Mouse (Mus musculus) embryonic facial prominence, embryonic 15.5 days (tissue): ENCODE data around the gene Mad1l1. TPM values are rescaled to one million over a fixed set of nuclear protein-coding genes. Genes with fewer than 3 reads are reported as not detected.

Experiments
- ATAC-seq: fragments of 200-750 bp; cut with Nextera tagmentation; 2 replicates; pipeline ENCODE4 v1.8.0; 2017; ENCODE audit warnings: low read depth, moderate TSS enrichment; ENCODE audit not compliant: insufficient number of reproducible peaks, low FRiP score, low TSS enrichment
- H3K27ac ChIP-seq: fragments of 300-500 bp; sonication (generic); replicated peaks from 2 replicates; pipeline ENCODE4 v1.5.1; 2015; ENCODE audit warnings: mild to moderate bottlenecking, inconsistent platforms
- H3K27me3 ChIP-seq: fragments of 300-500 bp; sonication (generic); 2 replicates; pipeline ENCODE4 v1.6.1; 2015; ENCODE audit warnings: inconsistent platforms
- H3K36me3 ChIP-seq: fragments of 300-500 bp; sonication (generic); 2 replicates; pipeline ENCODE4 v1.6.1; 2015; ENCODE audit warnings: mild to moderate bottlenecking, inconsistent platforms
- H3K4me1 ChIP-seq: fragments of 300-500 bp; sonication (generic); 2 replicates; pipeline ENCODE4 v1.6.1; 2015; ENCODE audit warnings: inconsistent platforms
- H3K4me2 ChIP-seq: fragments of 300-500 bp; sonication (generic); replicated peaks from 2 replicates; pipeline ENCODE4 v1.6.1; 2015; ENCODE audit warnings: mild to moderate bottlenecking, inconsistent platforms
- H3K4me3 ChIP-seq: fragments of 300-500 bp; sonication (generic); replicated peaks from 2 replicates; pipeline ENCODE4 v1.5.1; 2015; ENCODE audit warnings: mild to moderate bottlenecking, inconsistent platforms
- H3K9ac ChIP-seq: fragments of 300-500 bp; sonication (generic); 2 replicates; pipeline ENCODE4 v1.6.1; 2015; ENCODE audit warnings: inconsistent platforms
- H3K9me3 ChIP-seq: fragments of 300-500 bp; sonication (generic); replicated peaks from 2 replicates; pipeline ENCODE4 v1.6.1; 2016; ENCODE audit warnings: inconsistent platforms
- WGBS: fragments of 180-500 bp; shearing (Covaris S2); methylation state at CpG from one replicate; pipeline ENCODE4 v1.1.7; 2015; 5-methylcytosine and 5-hydroxymethylcytosine counted together
- polyA plus RNA-seq: library from polyadenylated mRNA; unstranded; fragments of >200 nt; fragmentation: Nextera tagmentation; extraction: Ambion mirVana; gene quantifications from 2 replicates; pipeline ENCODE4 v1.2.1, GENCODE M21; 2015

Gene Mad1l1
- polyA plus RNA-seq, 1 experiment from 2014 or later, result 48.2 TPM

GRCm38 (mm10) chr5:140196446-140196845 is 124.9 kb downstream of the Mad1l1 start:
- Histone ChIP-seq H3K27ac (no peak overlapping the region), H3K4me2 (no peak overlapping the region), H3K4me3 (no peak overlapping the region), H3K9ac (no peak overlapping the region), H3K27me3 (no peaks in the 10 kb centered on the region), H3K4me1 (peaks cover 20% of the 10 kb centered on the region), H3K36me3 (0 out of 2 replicates have a peak, but pooled peaks cover 5% of the 10 kb centered on the region), H3K9me3 (no peaks in the 10 kb centered on the region)
- WGBS, result 73% methylated on average over 3 of the region's 3 CpGs
- no peak for ATAC-seq

DNA sequence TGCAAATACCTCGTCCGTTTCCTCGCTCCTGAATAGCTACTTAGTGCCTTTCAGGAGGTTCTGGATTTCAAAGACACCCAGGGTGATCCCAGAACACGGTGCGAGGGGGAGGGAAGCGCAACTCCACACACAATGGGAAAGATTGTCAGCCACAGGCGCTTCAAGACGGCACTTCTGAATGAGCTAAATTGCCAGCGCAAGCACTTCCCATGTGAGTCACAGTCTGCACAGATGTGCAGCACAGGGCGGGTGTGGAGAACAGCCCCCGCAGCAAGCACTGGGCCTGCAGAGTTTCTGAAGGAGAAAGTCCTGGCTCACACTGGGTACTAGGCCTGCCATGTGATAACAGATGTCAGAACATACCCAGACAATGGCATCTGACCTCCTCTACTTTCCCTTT is 127.2 kb downstream of the Mad1l1 start:
- 0 out of 2 replicates have a peak, but pooled peaks cover 5% of the 10 kb centered on the region for H3K36me3 ChIP-seq
- no peak overlapping the region for H3K9ac ChIP-seq
- peaks cover 25% of the 10 kb centered on the region for H3K4me1 ChIP-seq
- 42% methylated on average over 11 of the region's 11 CpGs for WGBS
- H3K9me3 ChIP-seq, result no peaks in the 10 kb centered on the region
- H3K27ac ChIP-seq, result no peak overlapping the region; the same call in 1 of the 2 replicates
- H3K4me2 ChIP-seq, result no peak overlapping the region
- H3K27me3 ChIP-seq, result no peaks in the 10 kb centered on the region
- ATAC-seq, result no peak
- no peak overlapping the region for H3K4me3 ChIP-seq

GRCm38 (mm10) chr5:140191539-140191938 is 129.8 kb downstream of the Mad1l1 start:
- no peak overlapping the region for H3K4me2 ChIP-seq
- H3K36me3 ChIP-seq, result 0 out of 2 replicates have a peak, but pooled peaks cover 5% of the 10 kb centered on the region
- H3K9me3 ChIP-seq, result no peaks in the 10 kb centered on the region
- no peaks in the 10 kb centered on the region for H3K27me3 ChIP-seq
- H3K27ac ChIP-seq, result no peak overlapping the region
- 69% methylated on average over 4 of the region's 4 CpGs for WGBS
- no peak overlapping the region for H3K4me3 ChIP-seq
- peaks cover 25% of the 10 kb centered on the region for H3K4me1 ChIP-seq
- no peak for ATAC-seq
- H3K9ac ChIP-seq, result no peak overlapping the region

DNA sequence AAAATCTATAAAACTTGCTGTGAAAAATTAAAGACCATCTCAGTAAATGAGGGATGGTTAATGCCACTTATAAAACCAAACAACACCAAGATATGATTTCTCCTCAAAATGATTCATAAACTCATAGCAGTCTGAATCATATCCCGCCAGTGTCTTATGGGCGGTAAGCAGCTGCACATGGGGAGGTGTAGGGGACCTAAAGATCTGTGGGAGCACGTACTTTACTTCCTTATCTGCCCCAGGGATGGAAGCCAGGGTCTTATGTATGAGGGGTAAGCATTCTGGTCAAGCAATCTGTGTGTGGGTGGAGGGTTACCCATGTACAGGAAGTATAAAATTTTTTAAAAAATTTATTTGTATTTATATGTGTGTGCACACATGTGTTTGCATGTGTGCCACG is 135.0 kb downstream of the Mad1l1 start:
- Histone ChIP-seq H3K4me1 (peaks cover 4% of the 10 kb centered on the region), H3K27ac (no peak overlapping the region), H3K9me3 (no peaks in the 10 kb centered on the region), H3K36me3 (no peaks in the 10 kb centered on the region), H3K9ac (no peak overlapping the region), H3K4me3 (no peak overlapping the region), H3K27me3 (no peaks in the 10 kb centered on the region), H3K4me2 (no peak overlapping the region)
- ATAC-seq, result no peak
- 89% methylated on average over 4 of the region's 4 CpGs for WGBS

- Histone ChIP-seq H3K27me3 (no peaks in the 10 kb centered on the region), H3K4me3 (no peak overlapping the region), H3K9ac (no peak overlapping the region), H3K36me3 (no peaks in the 10 kb centered on the region), H3K4me2 (no peak overlapping the region), H3K9me3 (no peaks in the 10 kb centered on the region), H3K27ac (no peak overlapping the region), H3K4me1 (no peaks in the 10 kb centered on the region)
- 89% methylated on average over 6 of the region's 6 CpGs for whole genome bisulfite sequencing
- ATAC-seq, result no peak
Observed at GRCm38 (mm10) chr5:140185757-140186156, 135.6 kb downstream of the Mad1l1 start.

GRCm38 (mm10) chr5:140183387-140183786 is 138.0 kb downstream of the Mad1l1 start:
- H3K9me3 ChIP-seq, result no peaks in the 10 kb centered on the region
- WGBS, result 54% methylated on average over 7 of the region's 7 CpGs
- no peak overlapping the region for H3K27ac ChIP-seq
- H3K4me3 ChIP-seq, result no peak overlapping the region
- no peaks in the 10 kb centered on the region for H3K36me3 ChIP-seq
- H3K4me2 ChIP-seq, result no peak overlapping the region
- no peak overlapping the region for H3K9ac ChIP-seq
- peaks cover under 1% of the 10 kb centered on the region; the same call in 1 of the 2 replicates for H3K4me1 ChIP-seq
- ATAC-seq, result no peak
- H3K27me3 ChIP-seq, result no peaks in the 10 kb centered on the region

DNA sequence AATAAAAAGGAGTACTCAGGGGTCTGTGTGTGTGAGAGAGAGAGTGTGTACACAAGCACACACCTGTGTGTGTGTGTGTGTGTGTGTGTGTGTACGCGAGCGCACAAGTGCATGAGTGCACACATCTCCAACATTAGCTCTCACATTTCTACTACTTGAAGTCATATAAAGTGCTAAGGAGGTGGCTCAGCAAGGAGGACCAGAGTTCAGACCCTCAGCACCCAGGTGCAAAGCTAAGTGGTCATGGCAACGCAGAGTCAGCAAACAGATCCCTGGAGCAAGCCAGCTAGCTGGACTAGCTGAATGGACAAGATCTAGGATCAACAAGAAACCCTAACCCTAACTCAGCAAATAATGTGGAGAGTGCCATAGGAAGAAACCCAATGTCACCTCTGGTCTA is 139.0 kb downstream of the Mad1l1 start:
- WGBS, result 91% methylated on average over 4 of the region's 4 CpGs

GRCm38 (mm10) chr5:140180016-140180415 is 141.3 kb downstream of the Mad1l1 start:
- no peak overlapping the region for H3K9ac ChIP-seq

More for the DNA sequence above, 139.0 kb downstream of the Mad1l1 start:
- ATAC-seq, result no peak
- Histone ChIP-seq H3K4me3 (no peak overlapping the region), H3K4me1 (peaks cover 4% of the 10 kb centered on the region; the same call in 1 of the 2 replicates), H3K27ac (no peak overlapping the region), H3K27me3 (no peaks in the 10 kb centered on the region), H3K9me3 (no peaks in the 10 kb centered on the region), H3K36me3 (no peaks in the 10 kb centered on the region), H3K4me2 (no peak overlapping the region), H3K9ac (no peak overlapping the region)

DNA sequence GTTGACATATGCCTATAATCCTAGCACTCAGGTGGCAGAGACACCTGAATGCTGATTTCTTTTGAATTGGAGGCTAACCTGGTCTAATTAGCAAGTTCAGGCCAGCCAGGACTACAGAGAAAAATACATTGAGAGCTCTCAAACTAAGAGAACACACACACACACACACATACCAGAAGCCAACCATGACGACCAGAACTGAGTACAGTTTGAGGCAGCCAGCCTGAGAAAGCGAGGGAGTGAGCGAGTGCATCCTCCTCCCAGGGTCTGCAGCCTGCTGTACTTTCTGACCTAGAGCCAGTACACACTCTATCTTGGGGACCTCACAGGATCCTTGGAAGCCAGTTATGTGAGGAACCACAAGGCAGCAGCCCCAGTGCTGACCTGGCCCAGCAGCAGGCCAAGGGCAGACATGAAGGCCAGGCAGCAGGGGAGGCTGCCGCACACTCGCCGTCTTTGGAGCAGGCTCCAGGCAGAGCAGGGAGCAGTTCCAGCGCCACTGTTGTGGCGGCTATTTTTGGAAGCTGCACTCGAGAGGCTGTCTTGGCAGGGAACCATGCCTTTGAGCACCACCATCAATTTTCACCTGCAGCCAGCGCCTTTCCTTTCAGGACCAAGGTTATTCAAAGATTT is 143.2 kb downstream of the Mad1l1 start:
- Histone ChIP-seq H3K36me3 (no peaks in the 10 kb centered on the region), H3K4me3 (no peak overlapping the region), H3K4me1 (peaks cover 14% of the 10 kb centered on the region; the same call in 1 of the 2 replicates), H3K27me3 (no peaks in the 10 kb centered on the region), H3K4me2 (no peak overlapping the region), H3K9me3 (no peaks in the 10 kb centered on the region), H3K27ac (no peak overlapping the region), H3K9ac (no peak overlapping the region)
- 56% methylated on average over 10 of the region's 10 CpGs for WGBS
- no peak for ATAC-seq

More at GRCm38 (mm10) chr5:140180016-140180415, 141.3 kb downstream of the Mad1l1 start:
- no peak for ATAC-seq
- Histone ChIP-seq H3K4me1 (peaks cover 10% of the 10 kb centered on the region; the same call in 1 of the 2 replicates), H3K36me3 (no peaks in the 10 kb centered on the region), H3K27me3 (no peaks in the 10 kb centered on the region), H3K4me2 (no peak overlapping the region), H3K27ac (no peak overlapping the region), H3K9me3 (no peaks in the 10 kb centered on the region), H3K4me3 (no peak overlapping the region)
- WGBS, result 96% methylated on average over 5 of the region's 5 CpGs

DNA sequence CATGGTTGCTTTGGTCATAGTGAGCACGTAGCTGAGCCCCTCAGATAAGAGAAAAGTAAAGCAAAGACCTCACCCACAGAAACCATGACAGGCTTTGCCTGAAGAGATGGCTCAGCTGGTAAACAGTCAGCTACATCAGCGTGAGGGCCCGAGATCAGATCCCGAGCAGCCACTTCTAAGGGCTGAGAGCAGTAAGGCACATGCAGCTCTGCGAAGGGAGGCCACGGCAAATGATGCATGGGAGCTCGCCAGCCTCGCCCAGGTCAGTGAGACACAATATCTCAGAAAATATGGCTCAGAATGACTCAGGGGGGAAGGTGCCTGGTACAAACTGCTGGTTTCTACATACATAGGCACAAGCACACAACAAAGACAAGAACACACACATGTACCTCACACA is 143.8 kb downstream of the Mad1l1 start:
- Histone ChIP-seq H3K27ac (no peak overlapping the region), H3K4me1 (peaks cover 14% of the 10 kb centered on the region; the same call in 1 of the 2 replicates), H3K4me3 (no peak overlapping the region), H3K4me2 (no peak overlapping the region), H3K36me3 (no peaks in the 10 kb centered on the region), H3K9ac (no peak overlapping the region), H3K9me3 (no peaks in the 10 kb centered on the region), H3K27me3 (no peaks in the 10 kb centered on the region)
- WGBS, result 86% methylated on average over 8 of the region's 8 CpGs
- no peak for ATAC-seq

DNA sequence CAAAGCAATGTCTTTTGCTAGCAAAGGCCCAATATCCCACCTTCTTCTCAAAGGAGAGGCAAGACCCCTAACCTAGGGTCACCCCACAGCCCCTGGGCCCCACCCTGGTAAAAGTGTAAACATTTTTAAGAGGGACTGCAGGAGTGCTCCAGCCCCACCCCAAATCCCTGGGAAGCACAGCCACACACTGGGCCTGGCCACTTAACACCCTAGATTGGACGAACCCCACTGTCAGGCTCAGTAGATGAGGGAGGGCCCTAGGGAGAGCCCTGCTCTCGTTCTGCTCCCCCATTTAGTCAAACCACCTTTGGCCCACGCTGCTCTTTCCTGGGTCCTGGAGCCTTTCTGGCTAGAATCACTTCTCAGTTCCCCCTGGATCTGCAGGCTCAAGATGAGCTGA is 145.0 kb downstream of the Mad1l1 start:
- no peaks in the 10 kb centered on the region for H3K27me3 ChIP-seq
- H3K9me3 ChIP-seq, result no peaks in the 10 kb centered on the region
- no peaks in the 10 kb centered on the region for H3K36me3 ChIP-seq
- no peak overlapping the region for H3K4me2 ChIP-seq
- H3K27ac ChIP-seq, result no peak overlapping the region
- WGBS, result 72% methylated on average over 3 of the region's 3 CpGs
- H3K9ac ChIP-seq, result no peak overlapping the region
- peaks cover 14% of the 10 kb centered on the region; the same call in 1 of the 2 replicates for H3K4me1 ChIP-seq
- no peak for ATAC-seq
- no peak overlapping the region for H3K4me3 ChIP-seq
